Mouse (Mus musculus) left cerebral cortex, adult 11 months (tissue): ENCODE data around the gene Vat1l.

Experiments
- DNase-seq: peaks from one replicate; pipeline ENCODE4 v3.0.0; 2022; ENCODE audit warnings: low spot score

The Vat1l gene

DNA sequence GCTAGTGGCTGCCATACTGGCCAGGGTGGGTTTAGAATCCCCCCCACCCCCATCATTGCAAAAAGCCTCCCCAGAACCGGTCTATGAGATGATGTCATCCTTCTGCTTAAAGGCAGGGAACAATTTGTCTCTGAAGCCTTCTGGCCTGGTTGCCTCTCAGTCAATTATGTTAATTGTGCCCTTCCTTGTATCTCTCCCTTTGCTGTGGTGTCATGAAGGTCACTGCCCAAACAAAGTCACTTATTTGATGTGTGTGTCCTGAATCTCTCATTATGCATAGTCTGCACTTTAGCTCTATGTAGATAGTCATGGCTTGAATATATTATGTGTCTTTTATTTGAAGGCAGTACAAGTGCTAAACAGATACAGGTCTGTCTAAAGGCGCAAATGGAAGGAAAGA, 92.8 kb downstream of the Vat1l start:
- no peak for DNase-seq

DNA sequence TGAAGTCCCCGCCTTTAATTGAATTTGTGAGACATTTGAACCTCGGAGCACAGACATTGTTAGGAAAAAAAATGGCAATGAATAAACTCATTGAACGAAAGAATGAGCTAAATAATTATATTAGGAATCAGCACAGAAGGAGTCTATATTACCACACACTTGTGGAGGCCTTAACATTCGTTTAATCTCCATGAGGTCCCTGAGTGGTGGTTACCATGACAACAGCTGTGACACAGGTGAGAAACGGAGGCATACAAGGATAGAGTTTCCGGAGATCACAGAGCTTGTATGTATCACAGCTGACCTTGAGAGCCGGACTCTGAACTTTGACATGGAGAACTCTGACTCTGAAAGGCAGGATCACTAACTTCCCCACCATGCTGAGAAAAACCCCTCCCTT, 94.7 kb downstream of the Vat1l start:
- no peak for DNase-seq

- no peak for DNase-seq
Measured at GRCm38 (mm10) chr8:114306296-114306695, 100.9 kb downstream of the Vat1l start.

DNA sequence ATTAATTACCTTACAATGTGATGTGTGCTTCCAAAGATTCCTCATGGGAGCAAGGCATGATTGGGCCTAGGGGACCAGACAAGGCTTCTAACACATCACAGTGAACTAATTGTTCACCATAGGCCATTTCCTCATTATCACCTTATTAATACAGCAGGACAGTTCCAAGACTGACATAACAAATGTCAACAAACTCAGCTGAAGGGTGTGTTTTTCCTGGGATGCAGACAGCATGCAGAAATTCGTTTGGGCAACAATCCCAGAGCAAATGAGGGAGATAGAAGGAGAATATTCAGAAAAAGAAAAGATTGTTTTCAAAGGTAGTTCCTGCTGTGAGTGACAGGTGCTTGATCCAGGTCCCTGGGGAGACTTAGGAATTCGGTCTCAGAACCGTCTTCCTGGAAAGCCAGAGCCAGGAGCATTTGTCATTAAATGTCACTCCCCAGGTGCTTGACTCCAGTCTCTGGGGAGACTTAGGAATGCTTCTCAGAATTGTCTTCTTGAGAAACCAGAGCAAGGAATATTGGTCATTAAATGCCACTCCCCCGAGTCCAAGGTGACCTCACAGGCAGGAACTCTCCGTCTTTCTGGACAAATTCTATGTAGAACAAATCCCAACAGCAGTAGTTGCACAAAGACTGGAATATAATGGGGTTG, 109.4 kb downstream of the Vat1l start:
- no peak for DNase-seq

DNA sequence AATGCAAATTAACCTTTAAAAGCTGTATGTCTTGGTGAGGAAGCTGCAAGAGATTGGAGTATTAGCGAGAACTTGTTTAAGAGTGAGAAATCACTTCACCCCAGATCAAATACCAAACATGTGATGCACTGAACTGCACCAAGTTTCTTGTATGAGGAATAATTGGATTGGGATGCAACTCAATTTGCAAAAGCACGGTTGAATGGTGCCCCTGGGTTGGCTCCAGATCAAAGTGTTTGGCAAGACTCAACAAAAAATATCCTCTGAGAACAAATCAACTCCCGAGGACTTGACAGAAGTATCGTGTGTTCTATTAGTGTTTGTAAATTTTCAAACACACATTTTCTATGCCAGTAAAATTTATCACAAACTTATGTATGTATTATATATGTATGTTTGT, 112.7 kb downstream of the Vat1l start:
- no peak for DNase-seq

DNA sequence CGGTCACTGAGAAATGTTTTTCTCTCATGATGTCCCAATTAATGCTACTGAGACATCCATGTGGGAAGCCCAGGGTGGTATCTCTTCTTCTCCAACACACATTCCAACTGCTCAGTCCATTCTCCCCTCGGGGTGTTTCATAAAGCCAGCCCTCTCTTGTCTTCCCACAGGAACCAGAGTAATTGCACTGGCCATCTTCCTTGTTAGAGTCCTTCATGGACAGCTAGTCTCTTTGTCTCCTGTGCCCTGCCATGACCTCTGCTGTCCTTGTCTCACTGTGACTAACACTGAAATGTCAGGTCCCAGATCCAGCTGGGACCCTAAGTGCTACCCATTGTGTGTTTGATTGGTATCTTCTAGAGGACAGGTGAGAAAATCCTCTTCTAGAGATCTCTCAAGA, 116.7 kb downstream of the Vat1l start:
- DNase-seq, result no peak

- DNase-seq, result no peak
Measured at GRCm38 (mm10) chr8:114331928-114332327, 126.5 kb downstream of the Vat1l start.

GRCm38 (mm10) chr8:114332949-114333348, 127.5 kb downstream of the Vat1l start:
- no peak for DNase-seq

DNA sequence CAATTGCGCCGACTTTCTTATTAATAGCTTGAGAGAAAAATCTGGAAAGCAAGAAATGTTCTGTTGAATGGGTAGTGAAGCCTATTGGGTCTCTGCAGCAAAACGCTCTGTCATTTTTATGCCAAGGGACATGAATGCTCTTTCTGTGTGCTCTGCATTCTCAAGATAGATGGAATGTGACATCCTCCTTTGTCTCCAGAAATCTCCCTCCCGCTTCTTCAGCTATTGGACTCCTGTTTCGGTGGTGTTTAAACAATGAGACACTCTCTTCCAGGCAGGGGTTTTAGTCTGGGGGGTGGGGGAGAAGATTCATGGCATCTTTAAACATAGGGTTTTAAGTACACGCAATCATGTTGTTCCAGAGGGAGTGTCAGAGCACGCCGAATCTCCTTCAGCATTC, 130.3 kb downstream of the Vat1l start:
- DNase-seq, result no peak

- DNase-seq, result no peak
Measured at GRCm38 (mm10) chr8:114342276-114342675, 136.9 kb downstream of the Vat1l start.

GRCm38 (mm10) chr8:114344789-114345188, 139.4 kb downstream of the Vat1l start:
- no peak for DNase-seq

- no peak for DNase-seq
Measured at GRCm38 (mm10) chr8:114346045-114346444, 140.6 kb downstream of the Vat1l start.

- peak; percentile 42 for DNase-seq
Measured at GRCm38 (mm10) chr8:114351643-114352427, 146.4 kb downstream of the Vat1l start.

DNA sequence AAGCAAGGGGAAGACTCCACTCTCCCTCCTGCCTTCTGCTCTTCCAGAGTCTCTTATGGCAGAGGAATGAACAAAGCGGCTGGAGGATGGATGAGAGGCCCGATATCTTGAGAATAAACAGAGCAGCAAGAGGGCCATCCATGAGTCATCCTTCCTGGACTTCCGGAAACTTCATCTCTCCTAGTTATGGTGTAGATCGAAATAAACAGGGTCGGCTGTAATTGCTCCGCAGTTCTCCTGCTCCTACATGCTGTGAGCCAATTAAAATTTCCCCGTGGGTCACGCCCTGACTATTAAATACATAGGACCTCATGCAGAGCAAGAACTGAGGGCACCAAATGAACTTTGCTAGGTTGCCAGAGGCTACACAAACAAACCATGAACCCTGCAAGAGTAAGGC, 155.1 kb downstream of the Vat1l start:
- no peak for DNase-seq

- no peak for DNase-seq
Measured at GRCm38 (mm10) chr8:114363167-114363566, 157.8 kb downstream of the Vat1l start.

DNA sequence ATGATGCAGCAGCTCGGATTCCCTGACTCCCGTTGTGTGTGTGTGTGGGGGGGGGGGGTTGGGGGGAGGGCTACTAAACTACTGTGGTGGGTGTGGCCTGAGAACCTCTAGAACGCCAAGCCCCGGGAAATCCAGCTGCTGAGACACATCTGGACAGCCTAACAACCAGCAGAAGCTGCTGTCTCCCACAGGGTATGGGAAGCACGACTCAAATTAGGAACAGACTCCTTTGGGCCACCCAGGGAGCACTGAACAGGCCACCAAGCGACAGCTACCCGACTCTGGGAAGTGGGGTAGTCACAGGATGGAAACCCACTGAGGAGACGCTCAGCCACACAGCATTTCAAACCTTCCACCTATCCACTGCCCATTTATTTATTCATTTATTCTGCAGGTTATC, 158.2 kb downstream of the Vat1l start:
- DNase-seq, result no peak

DNA sequence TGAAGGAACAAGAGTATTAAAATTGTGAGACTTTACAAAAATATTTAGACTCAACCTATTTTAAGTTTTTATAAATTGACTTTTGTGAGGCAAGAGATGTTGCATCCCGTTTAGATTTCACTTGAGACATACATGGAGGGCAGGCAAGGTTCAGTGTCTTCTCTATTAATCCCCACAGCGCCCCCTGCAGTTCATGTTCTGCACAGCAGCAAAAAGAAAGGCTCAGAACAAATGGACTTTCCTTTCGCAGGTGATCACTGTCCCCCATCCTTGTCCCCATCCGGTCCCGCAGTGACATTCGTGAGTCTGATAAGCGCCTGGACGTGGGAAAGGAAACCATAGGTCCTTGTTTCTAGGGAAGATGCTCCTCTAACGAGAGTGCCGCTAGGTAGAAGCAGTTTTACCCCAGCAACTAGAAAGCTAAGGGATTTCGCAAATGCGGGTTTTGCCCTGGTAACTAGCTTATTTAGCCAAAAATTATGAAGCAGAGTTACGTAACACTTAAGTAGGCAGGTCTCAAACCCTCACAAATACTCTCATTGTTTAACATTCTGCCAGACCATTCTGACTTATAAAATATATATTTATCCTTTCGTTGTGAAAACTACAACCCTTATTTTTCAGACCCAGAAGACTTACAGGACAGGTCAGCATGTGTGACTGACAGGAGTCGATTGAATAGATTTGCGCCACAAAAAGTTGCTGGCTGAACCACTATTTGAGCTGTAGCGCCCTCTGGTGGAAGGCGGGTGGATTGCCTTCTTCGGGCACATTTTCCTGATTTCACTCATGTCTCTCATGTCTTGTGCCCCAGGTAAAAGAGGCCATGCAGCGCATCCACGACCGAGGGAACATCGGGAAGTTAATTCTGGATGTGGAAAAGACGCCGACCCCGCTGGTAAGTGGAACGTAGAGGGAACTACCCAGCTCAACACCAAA, 163.9 kb downstream of the Vat1l start:
- peak; percentile 77 for DNase-seq

GRCm38 (mm10) chr8:114374390-114374789, 169.0 kb downstream of the Vat1l start:
- no peak for DNase-seq

DNA sequence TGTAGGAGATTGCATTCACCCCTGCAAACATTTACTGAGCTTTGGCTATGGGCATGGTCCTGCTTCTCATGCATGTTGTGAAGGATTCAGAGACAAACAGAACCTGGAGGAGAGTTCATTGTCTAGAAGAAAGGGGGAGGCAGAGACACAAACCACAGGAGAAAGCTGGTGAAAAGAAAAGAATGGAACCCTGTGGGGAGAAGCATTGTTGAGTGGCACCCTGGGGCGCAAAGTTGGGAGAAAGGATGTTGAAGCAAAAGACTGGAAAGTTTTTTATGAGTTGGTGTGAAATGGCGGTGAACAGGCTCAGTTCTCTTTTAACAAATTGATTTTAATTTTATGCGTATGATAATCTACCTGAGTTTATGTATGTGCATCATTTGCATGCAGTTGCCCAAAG, 178.8 kb downstream of the Vat1l start:
- DNase-seq, result no peak

DNA sequence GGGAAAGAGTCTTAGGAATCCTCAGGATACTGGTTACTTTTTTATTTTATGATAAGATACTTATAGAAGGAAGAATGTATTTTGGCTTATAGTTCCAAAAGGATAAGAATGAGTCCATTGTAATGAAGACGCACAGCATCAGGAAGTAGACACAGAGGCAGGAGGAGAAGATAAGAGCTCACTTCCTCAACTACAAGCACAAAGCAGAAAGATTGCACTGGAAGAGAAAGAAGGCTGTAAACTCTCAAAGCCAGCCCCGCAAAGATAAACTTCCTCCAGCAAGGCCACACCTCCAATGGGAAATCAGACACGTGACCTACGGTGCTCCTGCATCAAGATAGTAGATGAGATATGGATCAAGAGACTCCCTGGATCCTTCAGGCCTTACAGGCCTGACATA, 182.1 kb downstream of the Vat1l start:
- no peak for DNase-seq

GRCm38 (mm10) chr8:114390465-114391254, 185.2 kb downstream of the Vat1l start:
- DNase-seq, result no peak

DNA sequence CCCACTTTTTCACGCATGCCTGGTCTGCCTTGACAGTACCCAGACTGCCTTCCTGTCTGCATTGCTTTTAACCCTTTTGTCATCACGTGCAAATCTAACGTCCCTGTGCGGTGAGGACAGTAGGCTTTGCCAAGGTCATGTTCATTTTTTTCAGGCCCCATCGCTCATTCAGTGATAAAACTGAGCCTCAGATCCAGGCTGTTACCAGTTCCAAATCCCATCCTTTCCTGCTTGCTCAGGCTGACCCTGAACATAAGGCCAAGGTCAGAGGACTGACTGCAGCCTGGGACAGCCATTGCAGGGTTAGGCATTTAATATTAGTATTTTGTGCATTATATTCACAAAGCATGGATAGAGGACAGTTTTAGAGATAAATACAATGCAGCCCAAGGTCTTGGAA, 192.9 kb downstream of the Vat1l start:
- DNase-seq, result no peak
